Mouse (Mus musculus) brain, embryonic 14.5 days (tissue): ENCODE data around the gene Slc4a3.

Source experiments
- CTCF ChIP-seq: fragments of 200-500 bp; IDR thresholded peaks from 2 replicates; pipeline ENCODE4 v1.5.1; 2012; ENCODE audit warnings: inconsistent platforms, mild to moderate bottlenecking, moderate library complexity, borderline replicate concordance; ENCODE audit not compliant: insufficient read depth, insufficient read length; ENCODE audit errors: extremely low read depth
- POLR2A ChIP-seq: fragments of 200-500 bp; IDR thresholded peaks from 2 replicates; pipeline ENCODE4 v1.6.1; 2012; ENCODE audit warnings: mild to moderate bottlenecking, inconsistent platforms, borderline replicate concordance; ENCODE audit not compliant: poor library complexity, insufficient read depth, insufficient read length, severe bottlenecking; ENCODE audit errors: extremely low read depth

GRCm38 (mm10) chr1:75582625-75582956, 36.5 kb downstream of the Slc4a3 start:
- TF ChIP-seq CTCF = no peak
- TF ChIP-seq POLR2A = no peak
